Mouse (Mus musculus) cerebellum, adult 2 months (tissue): ENCODE measurements around the gene Paqr5. TPM values are rescaled to one million over a fixed set of nuclear protein-coding genes. Genes with fewer than 3 reads are reported as not detected.

Experiments used
- DNase-seq, 2 experiments: peaks; one replicate each; pipeline ENCODE4 v3.0.0; 2021
- H3K27ac ChIP-seq: fragments of 200-500 bp; 2 replicates; pipeline ENCODE4 v1.5.1; 2012; ENCODE audit warnings: low read length, control low read depth, inconsistent platforms; ENCODE audit not compliant: insufficient read depth
- H3K27me3 ChIP-seq: fragments of 200-500 bp; 2 replicates; pipeline ENCODE4 v1.6.1; 2012; ENCODE audit warnings: inconsistent platforms, mild to moderate bottlenecking, low read length, moderate library complexity; ENCODE audit not compliant: control insufficient read depth, insufficient read depth
- H3K4me1 ChIP-seq: fragments of 200-500 bp; 2 replicates; pipeline ENCODE4 v1.6.1; 2011; ENCODE audit warnings: low read length; ENCODE audit not compliant: control insufficient read depth, insufficient read depth
- H3K4me3 ChIP-seq: fragments of 200-500 bp; replicated peaks from 2 replicates; pipeline ENCODE3; 2011; ENCODE audit warnings: mild to moderate bottlenecking, low read depth, low read length, control low read depth; ENCODE audit not compliant: insufficient read depth
- CTCF ChIP-seq: fragments of 200-500 bp; IDR thresholded peaks from 2 replicates; pipeline ENCODE4 v1.5.1; 2011; ENCODE audit warnings: low read depth, mild to moderate bottlenecking, control low read depth, low read length, moderate library complexity, borderline replicate concordance; ENCODE audit not compliant: insufficient read depth
- POLR2A ChIP-seq: fragments of 200-500 bp; IDR thresholded peaks from 2 replicates; pipeline ENCODE4 v1.6.1; 2011; ENCODE audit warnings: low read length, control low read depth, borderline replicate concordance; ENCODE audit not compliant: insufficient read depth
- WGBS: fragments of 180-500 bp; shearing (Covaris S2); methylation state at CpG from one replicate; pipeline ENCODE4 v1.1.7; 2018; 5-methylcytosine and 5-hydroxymethylcytosine counted together
- polyA plus RNA-seq: library from polyadenylated mRNA; depleted of rRNA; stranded (reverse); fragments of >200 nt; gene quantifications from 2 replicates; pipeline ENCODE4 v1.2.3, GENCODE M21; 2012

The Paqr5 gene
- polyA plus RNA-seq, 1 experiment, result 5.7 TPM

DNA sequence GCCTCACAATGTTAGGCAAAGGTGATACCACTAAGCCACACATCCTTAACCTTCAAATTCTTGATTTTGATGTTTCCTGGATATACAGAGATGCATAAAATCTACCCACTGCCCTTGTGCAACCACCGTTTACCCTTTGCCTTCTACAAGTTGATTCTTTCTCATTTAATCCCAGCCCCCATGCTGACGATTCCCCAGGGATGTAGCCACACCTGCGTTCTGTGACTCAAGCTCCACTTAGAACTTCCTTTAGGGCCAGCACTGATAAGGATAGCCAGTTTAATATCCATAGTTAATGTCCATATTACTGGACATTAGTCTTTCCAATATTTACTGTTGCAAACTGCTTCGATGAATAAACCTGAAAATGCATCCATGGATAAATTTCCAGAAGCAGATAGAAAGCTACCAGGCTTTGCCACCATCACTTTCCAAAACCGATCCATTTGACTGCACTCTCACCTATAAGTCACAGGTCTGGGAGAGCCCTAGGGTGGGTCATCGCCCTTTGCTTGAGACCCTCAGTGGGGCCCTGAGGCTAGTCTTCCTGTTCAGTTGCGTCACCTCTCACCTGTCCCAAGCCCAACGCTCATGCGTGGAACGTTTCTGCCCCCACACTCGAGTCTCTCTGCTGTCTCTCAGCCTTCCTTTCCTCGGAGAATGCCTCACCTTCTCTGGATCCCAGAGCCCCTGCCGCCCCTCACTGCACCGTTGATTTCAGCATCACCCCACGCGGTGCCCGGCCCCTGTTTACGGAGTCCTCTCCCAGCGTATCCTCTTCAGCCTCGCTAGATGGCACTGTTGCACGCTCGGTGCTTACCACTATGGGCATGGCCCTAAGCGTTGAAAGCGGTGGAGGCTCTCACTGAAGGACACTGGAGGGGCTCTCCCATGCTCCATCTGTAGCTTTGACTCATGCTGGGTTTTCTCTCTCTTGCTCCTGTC is 79.0 kb downstream of the Paqr5 start:
- DNase-seq, result peak; percentile 74 to 77
- no peak for TF ChIP-seq POLR2A
- peak; percentile 91 for TF ChIP-seq CTCF
- H3K4me3 ChIP-seq, result peak overlapping the region; percentile 63
- no peak overlapping the region for H3K27ac ChIP-seq
- no peaks in the 10 kb centered on the region for H3K27me3 ChIP-seq
- WGBS, result 7% methylated on average over 24 of the region's 24 CpGs
- H3K4me1 ChIP-seq, result no peaks in the 10 kb centered on the region

DNA sequence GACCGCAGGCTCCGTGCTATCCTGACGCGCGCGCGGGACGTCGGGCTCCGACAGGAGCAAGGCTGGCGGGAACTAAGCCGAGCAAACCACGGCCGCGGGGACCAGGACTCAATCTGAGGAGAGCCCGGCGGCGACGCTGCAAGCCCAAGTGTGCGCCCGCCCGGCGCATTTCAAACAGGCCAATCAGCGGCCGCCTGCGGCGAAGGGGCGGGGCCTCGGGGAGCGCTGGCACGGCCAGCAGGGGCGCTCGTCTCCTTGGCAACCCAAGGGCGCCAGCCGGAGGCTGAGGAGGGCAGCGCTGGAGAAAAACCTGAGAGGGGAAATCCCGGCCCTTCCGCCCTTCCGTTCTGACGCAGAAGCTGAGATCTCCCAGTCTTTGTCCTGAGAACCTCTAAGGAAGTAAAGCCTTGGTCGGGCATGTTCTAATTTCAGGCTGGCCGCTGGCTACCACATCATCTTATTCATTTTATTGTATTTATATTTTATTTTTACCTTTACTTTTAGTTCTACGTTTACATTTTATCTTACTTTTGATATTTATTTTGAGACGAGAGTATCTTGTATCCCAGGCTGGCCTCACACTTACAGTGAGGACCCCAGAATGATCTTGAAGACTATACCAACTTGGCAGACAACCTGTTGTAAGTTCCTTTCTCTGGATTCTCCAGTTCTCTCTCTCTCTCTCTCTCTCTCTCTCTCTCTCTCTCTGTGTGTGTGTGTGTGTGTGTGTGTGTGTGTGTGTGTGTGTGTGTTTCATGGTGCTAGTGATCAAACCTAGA is 79.8 kb downstream of the Paqr5 start, which contains the start of gene Kif23:
TSS of gene Kif23 (minus strand) at position 152 of the 779 bp plus-strand sequence.
- H3K4me1 ChIP-seq, result no peaks in the 10 kb centered on the region
- no peaks in the 10 kb centered on the region for H3K27me3 ChIP-seq
- peak; percentile 93 to 97 for DNase-seq
- TF ChIP-seq POLR2A, result no peak
- TF ChIP-seq CTCF, result peak; percentile 55; the same call in 1 of the 2 replicates
- WGBS, result under 1% methylated on average over 44 of the region's 44 CpGs
- no peak within 1 kb of the TSS for H3K27ac ChIP-seq
- peak within 1 kb of the TSS; percentile 63 for H3K4me3 ChIP-seq

- DNase-seq, result no peak
- TF ChIP-seq CTCF, result no peak
- TF ChIP-seq POLR2A, result no peak
- Histone ChIP-seq H3K4me3 (peak overlapping the region; percentile 63), H3K27me3 (no peaks in the 10 kb centered on the region), H3K27ac (no peak overlapping the region), H3K4me1 (no peaks in the 10 kb centered on the region)
- 1% methylated on average over 38 of the region's 38 CpGs for WGBS
Measured at GRCm38 (mm10) chr9:61945973-61946611, 80.6 kb downstream of the Paqr5 start.

GRCm38 (mm10) chr9:61941054-61941453 is 85.6 kb downstream of the Paqr5 start:
- DNase-seq, result no peak
- TF ChIP-seq POLR2A (no peak), CTCF (no peak)

GRCm38 (mm10) chr9:61933333-61933732 is 93.3 kb downstream of the Paqr5 start:
- Histone ChIP-seq H3K4me3 (no peak overlapping the region), H3K4me1 (no peaks in the 10 kb centered on the region), H3K27ac (no peak overlapping the region), H3K27me3 (no peaks in the 10 kb centered on the region)
- 92% methylated on average over 2 of the region's 2 CpGs for WGBS
- TF ChIP-seq CTCF, result no peak
- no peak for DNase-seq

More at GRCm38 (mm10) chr9:61941054-61941453, 85.6 kb downstream of the Paqr5 start:
- 87% methylated on average over 3 of the region's 3 CpGs for WGBS
- H3K4me1 ChIP-seq, result no peaks in the 10 kb centered on the region
- no peak overlapping the region for H3K4me3 ChIP-seq
- no peak overlapping the region for H3K27ac ChIP-seq
- H3K27me3 ChIP-seq, result no peaks in the 10 kb centered on the region

GRCm38 (mm10) chr9:61932009-61932408 is 94.6 kb downstream of the Paqr5 start:
- H3K4me1 ChIP-seq, result no peaks in the 10 kb centered on the region
- H3K27ac ChIP-seq, result no peak overlapping the region
- DNase-seq, result no peak
- no peak for TF ChIP-seq POLR2A
- TF ChIP-seq CTCF, result no peak
- no peaks in the 10 kb centered on the region for H3K27me3 ChIP-seq
- WGBS, result 93% methylated on average over 3 of the region's 3 CpGs
- H3K4me3 ChIP-seq, result no peak overlapping the region

DNA sequence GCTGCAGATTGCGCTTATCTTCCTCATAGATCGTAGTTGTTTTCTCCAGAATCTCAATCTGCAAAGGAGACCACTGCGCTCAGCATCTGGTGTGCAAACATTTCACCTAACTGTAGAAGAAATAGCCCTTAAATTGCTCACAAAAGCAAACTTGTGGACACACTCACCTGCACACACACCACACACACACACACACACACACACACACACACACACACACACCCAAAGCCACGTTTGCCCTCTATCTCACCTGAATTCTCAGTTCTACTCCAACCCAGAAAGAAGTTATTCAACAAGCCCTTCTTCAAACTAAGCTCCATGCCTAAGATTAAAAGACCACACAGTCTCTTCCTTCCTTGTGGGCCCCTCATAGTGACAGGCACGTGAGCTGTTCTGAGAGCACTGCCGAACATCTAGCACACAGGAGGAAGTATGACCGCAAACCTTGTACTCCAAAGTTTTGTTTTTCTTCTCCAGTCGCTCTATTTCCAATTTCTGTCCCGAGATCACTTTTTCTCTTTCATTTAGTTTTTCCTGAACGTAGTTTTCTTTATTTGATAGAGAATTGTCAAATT is 101.5 kb downstream of the Paqr5 start:
- WGBS, result 94% methylated on average over 10 of the region's 10 CpGs
- TF ChIP-seq CTCF (no peak), POLR2A (no peak)
- H3K27me3 ChIP-seq, result no peaks in the 10 kb centered on the region
- no peak overlapping the region for H3K27ac ChIP-seq
- H3K4me3 ChIP-seq, result no peak overlapping the region
- no peak for DNase-seq
- no peaks in the 10 kb centered on the region for H3K4me1 ChIP-seq
